Mouse (Mus musculus) CH12.LX (cell line): ENCODE results near the gene Fyb. TPM values are rescaled to one million over a fixed set of nuclear protein-coding genes. Genes with fewer than 3 reads are reported as not detected.

Experiments used
- DNase-seq: peaks from one replicate; pipeline ENCODE4 v3.0.0-alpha.2; 2013; ENCODE audit errors: extremely low read depth
- H3K27ac ChIP-seq: 2 replicates; pipeline ENCODE4 v1.5.1; 2012; ENCODE audit warnings: low read depth, mild to moderate bottlenecking, control low read depth, moderate library complexity; ENCODE audit not compliant: insufficient read depth
- H3K27me3 ChIP-seq: replicated peaks from 2 replicates; pipeline ENCODE3; 2012; ENCODE audit warnings: inconsistent platforms
- H3K36me3 ChIP-seq, 2 experiments: replicated peaks in 1 of 2; 2 replicates each; pipeline versions ENCODE3 to v1.6.1; 2012; ENCODE audit warnings: inconsistent platforms in 1 of 2, low read length in 1 of 2, mild to moderate bottlenecking in 1 of 2, mixed read lengths in 1 of 2, moderate library complexity in 1 of 2; ENCODE audit not compliant: control insufficient read depth in 1 of 2, insufficient read depth in 1 of 2
- H3K4me1 ChIP-seq, 2 experiments: 2 replicates each; pipeline ENCODE4 v1.6.1; 2012; ENCODE audit warnings: inconsistent platforms in 1 of 2, moderate library complexity in 1 of 2; ENCODE audit not compliant: insufficient read depth in 2 of 2, control insufficient read depth in 1 of 2
- H3K4me2 ChIP-seq: 2 replicates; pipeline ENCODE4 v1.6.1; 2012; ENCODE audit warnings: low read depth, mild to moderate bottlenecking, control low read depth; ENCODE audit not compliant: poor library complexity, insufficient read depth, severe bottlenecking
- H3K4me3 ChIP-seq, 3 experiments: fragments of 150-350 bp in 1 of 3; sonication (generic) in 1 of 3; replicated peaks in 1 of 3; 2 replicates each; pipeline versions ENCODE3 to v1.5.1; 2011 to 2012; ENCODE audit warnings: low read depth in 2 of 3, low read length in 2 of 3, mild to moderate bottlenecking in 2 of 3, moderate library complexity in 2 of 3, control low read depth in 1 of 3, improper control_type of control experiment in 1 of 3, inconsistent platforms in 1 of 3, mixed read lengths in 1 of 3; ENCODE audit not compliant: poor library complexity in 1 of 3
- H3K79me2 ChIP-seq: replicated peaks from 2 replicates; pipeline ENCODE4 v1.6.1; 2012; ENCODE audit warnings: mild to moderate bottlenecking, moderate library complexity; ENCODE audit not compliant: control insufficient read depth, poor library complexity, insufficient read depth, severe bottlenecking; ENCODE audit errors: extremely low read depth
- H3K9ac ChIP-seq: 2 replicates; pipeline ENCODE4 v1.6.1; 2012; ENCODE audit warnings: low read depth, mild to moderate bottlenecking, control low read depth, moderate library complexity; ENCODE audit not compliant: insufficient read depth
- H3K9me3 ChIP-seq: replicated peaks from 2 replicates; pipeline ENCODE3; 2012; ENCODE audit warnings: low read length, inconsistent platforms, mixed read lengths
- BHLHE40 ChIP-seq: IDR thresholded peaks from 2 replicates; pipeline ENCODE4 v1.6.1; 2011; ENCODE audit warnings: mild to moderate bottlenecking, low read depth, low read length, improper control_type of control experiment
- CHD2 ChIP-seq: IDR thresholded peaks from 2 replicates; pipeline ENCODE4 v1.6.1; 2011; ENCODE audit warnings: low read length, improper control_type of control experiment
- CTCF ChIP-seq, 2 experiments: IDR thresholded peaks in 1 of 2; conservative IDR thresholded peaks in 1 of 2; 2 replicates each; pipeline ENCODE4 v1.5.1; 2011 to 2012; ENCODE audit warnings: low read depth in 2 of 2, low read length in 2 of 2, improper control_type of control experiment in 1 of 2, inconsistent platforms in 1 of 2, mild to moderate bottlenecking in 1 of 2, moderate library complexity in 1 of 2
- E2F4 ChIP-seq: IDR thresholded peaks from 2 replicates; pipeline ENCODE4 v1.6.1; 2011; ENCODE audit warnings: low read depth, low read length, improper control_type of control experiment; ENCODE audit not compliant: insufficient replicate concordance
- ELF1 ChIP-seq: IDR thresholded peaks from 2 replicates; pipeline ENCODE4 v1.6.1; 2014; ENCODE audit warnings: low read depth, mild to moderate bottlenecking, inconsistent platforms, low read length, improper control_type of control experiment
- EP300 ChIP-seq: IDR thresholded peaks from 2 replicates; pipeline ENCODE4 v1.6.1; 2011; ENCODE audit warnings: low read length, improper control_type of control experiment
- ETS1 ChIP-seq: conservative IDR thresholded peaks from 2 replicates; pipeline ENCODE4 v1.6.1; 2012; ENCODE audit warnings: low read depth, mild to moderate bottlenecking, inconsistent platforms, low read length, improper control_type of control experiment, moderate library complexity
- GABPA ChIP-seq: IDR thresholded peaks from 2 replicates; pipeline ENCODE4 v1.6.1; 2012; ENCODE audit warnings: low read depth, low read length, improper control_type of control experiment, inconsistent platforms; ENCODE audit not compliant: insufficient replicate concordance
- HCFC1 ChIP-seq: IDR thresholded peaks from 2 replicates; pipeline ENCODE4 v1.6.1; 2012; ENCODE audit warnings: low read depth, mild to moderate bottlenecking, inconsistent platforms, low read length, improper control_type of control experiment
- IRF4 ChIP-seq: IDR thresholded peaks from 2 replicates; pipeline ENCODE4 v1.6.1; 2014; ENCODE audit warnings: low read depth, mild to moderate bottlenecking, inconsistent platforms, low read length, improper control_type of control experiment
- JUND ChIP-seq: conservative IDR thresholded peaks from 2 replicates; pipeline ENCODE4 v1.6.1; 2011; ENCODE audit warnings: low read depth, low read length, improper control_type of control experiment
- KAT2A ChIP-seq: IDR thresholded peaks from 2 replicates; pipeline ENCODE4 v1.6.1; 2012; ENCODE audit warnings: low read length, improper control_type of control experiment, inconsistent platforms; ENCODE audit not compliant: insufficient replicate concordance
- MAFK ChIP-seq: IDR thresholded peaks from 2 replicates; pipeline ENCODE4 v1.6.1; 2011; ENCODE audit warnings: low read length, improper control_type of control experiment; ENCODE audit not compliant: insufficient replicate concordance
- MEF2A ChIP-seq: IDR thresholded peaks from 2 replicates; pipeline ENCODE4 v1.6.1; 2014; ENCODE audit warnings: low read depth, mild to moderate bottlenecking, inconsistent platforms, low read length, improper control_type of control experiment, borderline replicate concordance
- MXI1 ChIP-seq: IDR thresholded peaks from 2 replicates; pipeline ENCODE4 v1.6.1; 2011; ENCODE audit warnings: mild to moderate bottlenecking, low read depth, low read length, improper control_type of control experiment
- MYC ChIP-seq: IDR thresholded peaks from 2 replicates; pipeline ENCODE4 v1.6.1; 2011; ENCODE audit warnings: low read depth, mild to moderate bottlenecking, improper control_type of control experiment, low read length
- NELFE ChIP-seq: IDR thresholded peaks from 2 replicates; pipeline ENCODE4 v1.6.1; 2011; ENCODE audit warnings: low read depth, low read length, improper control_type of control experiment
- NRF1 ChIP-seq: IDR thresholded peaks from 2 replicates; pipeline ENCODE4 v1.6.1; 2014; ENCODE audit warnings: low read depth, mild to moderate bottlenecking, inconsistent platforms, low read length, improper control_type of control experiment, moderate library complexity
- PAX5 ChIP-seq: IDR thresholded peaks from 2 replicates; pipeline ENCODE4 v1.6.1; 2012; ENCODE audit warnings: low read length, inconsistent platforms, mixed read lengths
- POLR2AphosphoS2 ChIP-seq: IDR thresholded peaks from 2 replicates; pipeline ENCODE4 v1.6.1; 2011; ENCODE audit warnings: low read depth, low read length, improper control_type of control experiment
- RAD21 ChIP-seq: IDR thresholded peaks from 2 replicates; pipeline ENCODE4 v1.6.1; 2011; ENCODE audit warnings: low read depth, mild to moderate bottlenecking, low read length, improper control_type of control experiment, moderate library complexity
- SMC3 ChIP-seq: IDR thresholded peaks from 2 replicates; pipeline ENCODE4 v1.6.1; 2011; ENCODE audit warnings: low read depth, low read length, improper control_type of control experiment
- TBP ChIP-seq: conservative IDR thresholded peaks from 2 replicates; pipeline ENCODE4 v1.6.1; 2011; ENCODE audit warnings: low read depth, low read length, improper control_type of control experiment
- TCF12 ChIP-seq: IDR thresholded peaks from 2 replicates; pipeline ENCODE4 v1.6.1; 2014; ENCODE audit warnings: low read depth, mild to moderate bottlenecking, inconsistent platforms, low read length, improper control_type of control experiment
- UBTF ChIP-seq: IDR thresholded peaks from 2 replicates; pipeline ENCODE4 v1.6.1; 2012; ENCODE audit warnings: low read depth, mild to moderate bottlenecking, inconsistent platforms, low read length, improper control_type of control experiment, moderate library complexity
- USF1 ChIP-seq: IDR thresholded peaks from 2 replicates; pipeline ENCODE4 v1.6.1; 2014; ENCODE audit warnings: low read depth, mild to moderate bottlenecking, inconsistent platforms, low read length, improper control_type of control experiment
- USF2 ChIP-seq: conservative IDR thresholded peaks from 2 replicates; pipeline ENCODE4 v1.6.1; 2011; ENCODE audit warnings: low read depth, low read length, improper control_type of control experiment
- ZMIZ1 ChIP-seq: IDR thresholded peaks from 2 replicates; pipeline ENCODE4 v1.6.1; 2012; ENCODE audit warnings: low read depth, mild to moderate bottlenecking, inconsistent platforms, low read length, improper control_type of control experiment
- ZNF384 ChIP-seq: IDR thresholded peaks from 2 replicates; pipeline ENCODE4 v1.6.1; 2012; ENCODE audit warnings: low read depth, low read length, improper control_type of control experiment, inconsistent platforms
- dilution Hi-C: fragments of 300-500 bp; cut with MboI; formaldehyde crosslinking; loops from 2 replicates; pipeline ENCODE4 v1.14.3; 2020; ENCODE audit warnings: low sequenced_read_pairs; ENCODE audit not compliant: extremely low pct_unique_long_range_greater_than_20kb, extremely low pct_ligation_motif_present
- in situ Hi-C: fragments of 300-500 bp; cut with MboI; formaldehyde crosslinking; loops from 3 replicates; pipeline ENCODE4 v1.14.3; 2019; ENCODE audit warnings: low sequenced_read_pairs, low pct_ligation_motif_present, low pct_unique_long_range_greater_than_20kb, mixed read lengths
- polyA plus RNA-seq: library from polyadenylated mRNA; unstranded; fragments of >175 nt; gene quantifications from 2 replicates; pipeline ENCODE4 v1.2.1, GENCODE M21; 2012; ENCODE audit warnings: low read depth; ENCODE audit not compliant: insufficient read length
- total RNA-seq, 2 experiments: library from RNA; depleted of rRNA; stranded (reverse); fragments of 300-350 nt in 1 of 2; fragments of >200 nt in 1 of 2; gene quantifications; 2 replicates each; pipeline ENCODE4 v1.2.3; 2012 to 2014

Fyb gene
- total and polyA plus RNA-seq, 3 experiments, result 17.6 to 60.1 (median 32.2) TPM

DNA sequence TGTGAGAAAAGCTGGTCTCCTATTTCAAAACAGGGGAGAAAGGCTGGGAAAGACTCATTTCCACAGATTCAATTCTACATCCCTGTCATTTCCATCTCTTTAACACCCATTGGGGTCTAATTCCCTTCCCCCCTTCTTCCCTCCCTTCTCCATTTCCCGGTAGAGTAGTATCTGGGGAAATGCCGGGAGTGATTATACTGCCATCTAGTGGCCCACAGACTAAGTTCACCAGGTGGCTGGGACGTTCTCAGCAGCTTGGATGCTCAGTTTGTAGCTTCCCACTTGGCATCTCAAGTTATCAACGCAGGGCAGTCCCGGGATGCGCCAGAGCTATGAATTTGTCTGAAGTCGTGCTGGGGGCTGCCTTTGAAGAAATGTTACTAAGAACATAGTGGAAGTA, 48.2 kb downstream of the Fyb start (continued):
- TF ChIP-seq E2F4 (no peak), TCF12 (no peak), NELFE (no peak), JUND (no peak), MXI1 (no peak), IRF4 (peak; percentile 31; the same call in 1 of the 2 replicates)
- TF ChIP-seq, all 38 proteins: peak for 5

DNA sequence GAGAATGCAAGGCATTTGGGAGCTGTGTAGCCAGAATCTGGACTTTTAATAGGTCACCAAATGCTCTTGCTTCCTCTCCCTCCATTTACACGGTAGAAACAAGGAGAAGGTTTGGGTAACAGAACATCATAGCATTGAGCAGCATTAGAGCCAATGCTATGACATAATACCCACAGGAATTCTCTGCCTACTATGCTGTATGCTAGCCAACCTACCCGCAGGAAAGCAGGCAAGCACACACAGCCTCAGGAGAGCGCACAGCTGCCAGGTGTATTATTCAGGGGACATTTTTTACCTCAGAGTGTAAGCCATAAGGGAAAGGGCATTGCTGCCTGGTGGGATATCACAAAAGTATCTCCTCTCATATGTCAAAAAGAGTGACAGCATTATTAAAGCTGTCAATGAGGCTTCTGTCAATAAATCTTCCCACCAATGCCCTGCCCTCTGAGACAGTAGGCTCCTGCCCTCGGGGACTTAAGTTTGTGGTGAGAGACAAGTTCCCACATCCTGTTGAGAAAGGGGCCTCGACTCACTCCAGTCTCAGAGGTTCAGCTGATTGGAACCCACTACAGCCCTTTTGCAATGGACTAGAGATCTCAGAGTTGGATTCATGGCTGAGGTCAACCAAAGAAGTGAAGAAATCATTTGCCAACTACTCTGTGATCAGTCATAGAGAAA, 51.8 kb downstream of the Fyb start:
- dilution Hi-C loops, result no loop called here
- Histone ChIP-seq H3K27me3 (no peaks in the 10 kb centered on the region), H3K4me1 (peaks cover 7 to 27% of the 10 kb centered on the region in 2 experiments), H3K79me2 (no peaks in the 10 kb centered on the region), H3K4me2 (no peak overlapping the region), H3K36me3 (no peaks in the 10 kb centered on the region), H3K9ac (no peak overlapping the region), H3K4me3 (no peak overlapping the region), H3K27ac (no peak overlapping the region), H3K9me3 (no peaks in the 10 kb centered on the region)
- in situ Hi-C loops, result no loop called here
- no peak for TF ChIP-seq NELFE
- TF ChIP-seq SMC3, result no peak
- no peak for TF ChIP-seq RAD21
- no peak for TF ChIP-seq USF1
- TF ChIP-seq TBP, result no peak
- no peak for TF ChIP-seq MEF2A
- no peak for TF ChIP-seq EP300
- TF ChIP-seq CTCF (conservative IDR thresholded peaks at IDR 0.05 in 1 of 2, IDR thresholded peaks at IDR 0.05 in 1 of 2; ENCODE audit: low read depth in 2 of 2, low read length in 2 of 2), result no peak
- no peak for TF ChIP-seq POLR2AphosphoS2
- no peak for TF ChIP-seq ZNF384
- no peak for TF ChIP-seq MYC
- TF ChIP-seq CHD2, result no peak
- no peak for TF ChIP-seq ETS1
- TF ChIP-seq GABPA, result no peak
- DNase-seq, result peak; percentile 39

DNA sequence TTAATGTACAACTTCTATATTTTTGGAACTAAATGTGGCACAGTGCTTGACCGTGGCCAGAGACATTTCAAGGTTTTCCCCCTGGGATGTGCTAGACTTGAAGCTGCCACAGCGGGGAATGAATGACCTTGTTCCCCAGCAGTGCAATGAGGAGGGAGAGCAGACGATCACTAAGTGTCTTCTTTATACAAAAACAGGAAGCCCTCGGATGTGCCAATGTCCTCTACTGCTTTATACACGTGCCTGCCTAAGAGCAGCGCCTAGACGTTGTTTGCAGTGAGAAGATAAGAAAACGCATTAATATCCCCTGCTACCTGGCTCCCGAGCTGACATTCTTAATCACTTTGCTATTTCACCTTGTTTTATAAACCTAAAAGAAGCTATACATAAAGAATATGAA, 55.3 kb downstream of the Fyb start:
- in situ Hi-C loops, result no loop called here
- DNase-seq, result no peak
- no peak overlapping the region for H3K27ac ChIP-seq
- H3K27me3 ChIP-seq, result no peaks in the 10 kb centered on the region
- no peak overlapping the region for H3K4me3 ChIP-seq
- H3K9ac ChIP-seq, result no peak overlapping the region
- H3K36me3 ChIP-seq, result no peaks in the 10 kb centered on the region
- H3K4me1 ChIP-seq, result peaks cover 3 to 14% of the 10 kb centered on the region in 2 experiments; a peak in 2 of 4 replicates
- H3K9me3 ChIP-seq, result no peaks in the 10 kb centered on the region
- dilution Hi-C loops, result no loop called here
- TF ChIP-seq PAX5, result no peak
- TF ChIP-seq MXI1, result no peak
- TF ChIP-seq CTCF (conservative IDR thresholded peaks at IDR 0.05 in 1 of 2, IDR thresholded peaks at IDR 0.05 in 1 of 2; ENCODE audit: low read depth in 2 of 2, low read length in 2 of 2), result no peak
- no peak for TF ChIP-seq MYC
- TF ChIP-seq HCFC1, result no peak
- no peak for TF ChIP-seq UBTF
- no peak for TF ChIP-seq NRF1
- TF ChIP-seq KAT2A, result no peak
- no peak for TF ChIP-seq EP300
- no peak for TF ChIP-seq BHLHE40
- no peak for TF ChIP-seq ELF1
- no peak for TF ChIP-seq ZMIZ1
- TF ChIP-seq GABPA, result no peak
- no peak for TF ChIP-seq TBP
- TF ChIP-seq POLR2AphosphoS2, result no peak
- no peak for TF ChIP-seq RAD21
- no peak for TF ChIP-seq USF2
- no peak for TF ChIP-seq MAFK
- no peaks in the 10 kb centered on the region for H3K79me2 ChIP-seq
- no peak overlapping the region for H3K4me2 ChIP-seq
